ENCODE assay signal across 14 mouse cellular contexts in the genomic region with DNA sequence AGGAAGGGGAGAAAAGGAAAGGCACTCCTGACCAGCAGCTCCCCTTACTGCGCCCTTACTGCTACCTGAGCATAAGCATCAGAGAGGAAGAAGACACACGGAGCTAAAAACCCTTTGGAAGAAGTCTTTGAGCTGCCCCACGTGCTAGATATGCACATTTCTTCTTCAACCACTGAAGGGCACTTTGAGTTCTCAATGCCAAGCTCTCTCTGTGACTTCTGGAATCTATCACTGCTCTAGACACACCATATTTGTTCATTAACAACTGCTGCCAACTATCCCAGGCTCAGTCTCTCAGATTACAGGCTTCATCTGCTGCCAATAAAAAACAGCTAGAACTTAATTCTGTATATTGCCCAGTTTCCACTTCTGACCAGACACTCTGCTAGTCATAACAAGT. TPM values are rescaled to one million over a fixed set of nuclear protein-coding genes. Genes with fewer than 3 reads are reported as not detected.
A peak's percentile ranks its signal among the peaks of the same experiment; 100 is the strongest.
DNase-seq lines count a peak whose midpoint lies in the region; ATAC-seq and TF ChIP-seq lines count a peak whose summit lies in the region.
"Had no signal": no experiment of that assay in that cellular context is flagged by ENCODE, and none has a peak within 500 bp of the region (broad histone marks: within the 10 kb centered on the region; RNA-seq: fewer than 3 reads in every experiment).

No protein-coding gene starts in this region.

- 0 out of 2 replicates have a peak overlapping the region, but pooled peaks have one; percentile 2 for H3K27ac ChIP-seq in liver, adult 2 months (replicated peaks; ENCODE audit: insufficient read depth, low read depth, low read length)
- H3K27ac ChIP-seq in liver, embryonic 11.5 days (ENCODE audit: low read depth, low read length): no peak overlapping the region
- 0 out of 2 replicates have a peak overlapping the region, but pooled peaks have one; percentile 27 for H3K27ac ChIP-seq in brown adipose tissue, adult 24 weeks (replicated peaks; ENCODE audit: low read depth, low read length)
- peak overlapping the region; percentile 42; the same call in 1 of the 2 replicates for H3K27ac ChIP-seq in heart, embryonic 10.5 days
- H3K27ac ChIP-seq: embryonic facial prominence, embryonic 12.5 days; hindbrain, embryonic 13.5 days had no signal

- no peaks in the 10 kb centered on the region for H3K9me3 ChIP-seq in liver, embryonic 11.5 days (ENCODE audit: control insufficient read depth, low read length)
- H3K9me3 ChIP-seq in heart, embryonic 10.5 days: no peaks in the 10 kb centered on the region
- H3K9me3 ChIP-seq: embryonic facial prominence, embryonic 12.5 days; hindbrain, embryonic 13.5 days; limb, embryonic 12.5 days had no signal

- no peaks in the 10 kb centered on the region for H3K27me3 ChIP-seq in liver, adult 2 months (ENCODE audit: control insufficient read depth, insufficient read depth, low read length)
- no peaks in the 10 kb centered on the region for H3K27me3 ChIP-seq in liver, embryonic 11.5 days (replicated peaks; ENCODE audit: control insufficient read depth, insufficient read depth, low read length)
- no peaks in the 10 kb centered on the region for H3K27me3 ChIP-seq in heart, embryonic 10.5 days (ENCODE audit: insufficient read depth, poor library complexity, severe bottlenecking)
- no peaks in the 10 kb centered on the region for H3K27me3 ChIP-seq in myocyte (ENCODE audit: control insufficient read depth, insufficient read depth, insufficient read length)
- H3K27me3 ChIP-seq: embryonic facial prominence, embryonic 12.5 days; hindbrain, embryonic 13.5 days; limb, embryonic 12.5 days had no signal

- H3K36me3 ChIP-seq in liver, adult 2 months (ENCODE audit: control insufficient read depth, insufficient read depth, low read length): no peaks in the 10 kb centered on the region
- no peaks in the 10 kb centered on the region for H3K36me3 ChIP-seq in liver, embryonic 11.5 days (ENCODE audit: control insufficient read depth, insufficient read depth, low read length)
- H3K36me3 ChIP-seq in heart, embryonic 10.5 days: no peaks in the 10 kb centered on the region
- H3K36me3 ChIP-seq in myocyte (ENCODE audit: control insufficient read depth, insufficient read depth): no peaks in the 10 kb centered on the region
- H3K36me3 ChIP-seq: hindbrain, embryonic 13.5 days had no signal

- peaks cover 17% of the 10 kb centered on the region for H3K4me1 ChIP-seq in liver, adult 2 months (ENCODE audit: control insufficient read depth, insufficient read depth, low read length)
- peaks cover 7% of the 10 kb centered on the region for H3K4me1 ChIP-seq in liver, embryonic 11.5 days (replicated peaks; ENCODE audit: control insufficient read depth, insufficient read depth, low read length)
- peaks cover 10% of the 10 kb centered on the region for H3K4me1 ChIP-seq in brown adipose tissue, adult 24 weeks (ENCODE audit: control insufficient read depth, insufficient read depth, insufficient read length, low read length)
- peaks cover 18% of the 10 kb centered on the region for H3K4me1 ChIP-seq in heart, embryonic 10.5 days

- H3K9ac ChIP-seq in liver, adult 2 months (ENCODE audit: low read depth, low read length): no peak overlapping the region
- H3K9ac ChIP-seq in liver, embryonic 11.5 days (ENCODE audit: low read depth, low read length): no peak overlapping the region
- H3K9ac ChIP-seq: embryonic facial prominence, embryonic 12.5 days; forebrain, postnatal 0 days; hindbrain, embryonic 13.5 days; limb, embryonic 12.5 days had no signal

- peaks cover 3% of the 10 kb centered on the region; the same call in 1 of the 2 replicates for H3K79me2 ChIP-seq in liver, adult 2 months (ENCODE audit: control insufficient read depth, insufficient read depth, low read length)
- H3K79me2 ChIP-seq in myocyte (ENCODE audit: control insufficient read depth, insufficient read depth): no peaks in the 10 kb centered on the region

- no peak for TF ChIP-seq POLR2A in liver, adult 2 months (IDR thresholded peaks at IDR 0.05; ENCODE audit: extremely low read depth, insufficient read depth, low read length)
- TF ChIP-seq POLR2A in myocyte (IDR thresholded peaks at IDR 0.05; ENCODE audit: insufficient read length, low read depth): no peak

- H3K4me2 ChIP-seq in liver, embryonic 11.5 days: no peak overlapping the region
- H3K4me2 ChIP-seq in myocyte (ENCODE audit: low read depth): no peak overlapping the region
- H3K4me2 ChIP-seq: embryonic facial prominence, embryonic 12.5 days; hindbrain, embryonic 13.5 days; limb, embryonic 12.5 days had no signal

- DNase-seq in liver, adult 2 months (ENCODE audit: extremely low read depth, low read depth, low spot score): peak; percentile 85
- no peak for DNase-seq in liver, embryonic 11.5 days (ENCODE audit: low spot score)
- DNase-seq in heart, embryonic 10.5 days (ENCODE audit: low spot score): no peak
- no peak for DNase-seq in embryo, embryonic 10 days (ENCODE audit: low spot score)
- DNase-seq in frontal cortex, postnatal 14 days (ENCODE audit: low spot score in 2 of 2): no peak
- DNase-seq: forebrain, postnatal 0 days; kidney, adult 9 months; layer of hippocampus, adult 9-11 months; right cerebral cortex, adult 18-20 months had no signal

- no peak for TF ChIP-seq CTCF in liver, adult 2 months (IDR thresholded peaks at IDR 0.05; ENCODE audit: low read depth, low read length)

- H3ac ChIP-seq in myocyte (ENCODE audit: control insufficient read depth, insufficient read length): no peak overlapping the region

- ATAC-seq in liver, embryonic 11.5 days (replicated peaks; ENCODE audit: low FRiP score): no peak
- ATAC-seq: forebrain, postnatal 0 days had no signal

- no peak overlapping the region for H3K4me3 ChIP-seq in liver, adult 2 months (ENCODE audit: insufficient read depth, low read depth, low read length)
- H3K4me3 ChIP-seq in liver, embryonic 11.5 days (ENCODE audit: low read depth, low read length): no peak overlapping the region
- H3K4me3 ChIP-seq in brown adipose tissue, adult 24 weeks (ENCODE audit: insufficient read depth, low read depth, low read length): no peak overlapping the region
- H3K4me3 ChIP-seq in heart, embryonic 10.5 days: no peak overlapping the region
- H3K4me3 ChIP-seq in myocyte: no peak overlapping the region
- H3K4me3 ChIP-seq: embryonic facial prominence, embryonic 12.5 days; hindbrain, embryonic 13.5 days; limb, embryonic 12.5 days had no signal

- 62% methylated on average over 3 of the region's 3 CpGs for WGBS in liver, adult 2 months
- WGBS in liver, embryonic 11.5 days: 74% methylated on average over 3 of the region's 3 CpGs
- 70% methylated on average over 3 of the region's 3 CpGs for WGBS in heart, embryonic 10.5 days

TF ChIP-seq in myocyte, 11 proteins besides CTCF, POLR2A, EP300 and RAD21:
- TF ChIP-seq POLR2AphosphoS2 (IDR thresholded peaks at IDR 0.05; ENCODE audit: insufficient read length, low read depth) (no peak), SRF (IDR thresholded peaks at IDR 0.05; ENCODE audit: control insufficient read depth, insufficient read length, low read depth) (peak; percentile 68)

RNA-seq across cellular contexts. Expression of gene Heca, which starts 15.7 kb away (rescaled TPM):
- 25.2 and 27.9 TPM in 2 replicates for total RNA-seq in liver, adult 2 months (2014; rRNA removed)
- 7.5 and 15.1 TPM in 2 replicates for polyA plus RNA-seq in liver, adult 2 months (2012; rRNA removed)
- polyA plus RNA-seq in liver, embryonic 11.5 days (2014; fragmentation: Nextera tagmentation; extraction: Ambion mirVana): 4.3 and 5.6 TPM in 2 replicates
- 16.9 and 24.7 TPM in 2 replicates for polyA plus RNA-seq in brown adipose tissue, adult 24 weeks (2012; ENCODE audit: insufficient read depth, insufficient read length, missing spikeins)
- polyA plus RNA-seq in heart, embryonic 10.5 days (2016; fragmentation: Nextera tagmentation; extraction: Ambion mirVana): 2.9 TPM in 2 replicates
- polyA plus RNA-seq in myocyte (2012; fragmentation: generic; extraction: Trizol): 4.1 TPM
